Mouse (Mus musculus) right cerebral cortex, adult 18-20 months (tissue): ENCODE measurements around the gene Abcc4.

ENCODE experiments used
- DNase-seq: peaks from one replicate; pipeline ENCODE4 v3.0.0; 2022; ENCODE audit warnings: mixed read lengths

Gene Abcc4

GRCm38 (mm10) chr14:118705808-118706731 lies at the start of gene Abcc4:
Gene Abcc4, minus strand, starts transcription at chr14:118706219.
- DNase-seq: peak; percentile 69

- no peak for DNase-seq
Measured at GRCm38 (mm10) chr14:118751193-118751753, 45.3 kb upstream of the Abcc4 start.

GRCm38 (mm10) chr14:118750505-118751192 lies 44.6 kb upstream of the Abcc4 start:
- DNase-seq: peak; percentile 51

DNA sequence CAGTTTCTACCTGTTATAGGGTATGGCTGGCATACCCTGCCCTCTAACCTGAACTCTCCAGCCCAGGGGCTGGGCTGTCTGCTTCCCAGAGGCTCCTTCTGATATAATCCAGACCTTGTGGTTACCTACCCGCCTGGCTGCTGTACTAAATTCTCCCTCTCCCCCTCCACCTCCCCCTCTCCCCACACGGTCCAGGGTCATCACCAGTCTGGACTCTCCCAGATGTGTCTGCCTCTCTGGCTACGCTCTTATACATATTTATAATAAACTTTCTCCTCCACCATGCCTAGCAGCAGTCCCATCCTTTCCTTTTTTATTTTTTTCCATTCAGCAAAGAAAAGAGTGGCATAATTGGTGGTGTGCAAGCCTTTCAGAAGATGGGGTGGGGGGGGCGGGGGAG lies 43.7 kb upstream of the Abcc4 start:
- DNase-seq: no peak

- DNase-seq: no peak
Measured at GRCm38 (mm10) chr14:118749068-118749467, 43.0 kb upstream of the Abcc4 start.

- DNase-seq: no peak
Measured at GRCm38 (mm10) chr14:118742862-118743261, 36.8 kb upstream of the Abcc4 start.

DNA sequence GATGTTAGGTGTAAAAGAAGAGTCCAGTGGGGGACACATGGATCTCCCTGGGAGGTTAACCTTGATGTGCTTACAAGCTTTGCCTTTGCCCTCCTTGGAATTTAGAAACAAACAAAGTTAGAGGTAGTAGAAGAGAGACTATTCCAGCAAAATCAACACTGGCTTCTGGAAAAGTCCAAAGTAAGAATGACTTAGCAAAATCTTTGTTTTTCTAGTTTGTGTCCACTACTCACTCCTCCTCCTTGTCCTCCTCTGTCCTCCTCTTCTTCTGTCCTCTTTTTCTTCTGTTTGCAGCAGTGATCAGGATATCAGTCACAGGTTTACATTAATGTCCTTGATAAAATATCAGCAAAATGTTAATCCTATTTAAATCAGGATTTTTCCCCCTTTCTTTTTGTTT lies 35.8 kb upstream of the Abcc4 start:
- DNase-seq: no peak

DNA sequence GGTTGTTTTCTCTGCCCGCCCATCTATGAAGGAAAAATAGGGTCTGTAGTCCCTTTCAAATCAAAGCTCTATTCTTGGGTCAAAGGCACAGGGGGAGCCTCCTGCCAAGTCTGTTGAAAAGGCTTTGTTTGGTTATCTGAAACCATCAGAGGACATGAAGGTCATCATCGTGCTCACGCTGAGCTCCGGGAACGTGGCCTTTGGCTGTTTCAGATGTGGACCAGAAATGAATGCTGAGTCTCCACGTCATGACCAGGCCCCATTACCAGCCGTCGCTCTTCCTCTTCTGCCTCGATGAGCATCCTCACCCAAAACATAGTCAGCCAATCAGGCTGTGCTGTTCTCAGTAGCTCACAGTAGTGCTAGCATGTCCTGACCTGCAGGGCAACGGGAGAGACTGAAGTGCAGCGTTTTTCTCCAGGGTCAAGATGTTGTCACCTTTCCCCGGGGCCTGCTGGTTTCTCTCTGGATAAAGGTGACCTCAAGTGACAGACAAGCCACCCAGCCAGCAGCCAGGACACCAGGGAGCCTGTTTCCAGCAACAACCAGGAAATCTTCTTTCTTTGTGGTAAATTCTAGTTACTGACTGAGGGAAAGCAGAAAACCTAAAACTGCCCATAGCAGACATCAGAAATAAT lies 31.4 kb upstream of the Abcc4 start:
- no peak for DNase-seq

DNA sequence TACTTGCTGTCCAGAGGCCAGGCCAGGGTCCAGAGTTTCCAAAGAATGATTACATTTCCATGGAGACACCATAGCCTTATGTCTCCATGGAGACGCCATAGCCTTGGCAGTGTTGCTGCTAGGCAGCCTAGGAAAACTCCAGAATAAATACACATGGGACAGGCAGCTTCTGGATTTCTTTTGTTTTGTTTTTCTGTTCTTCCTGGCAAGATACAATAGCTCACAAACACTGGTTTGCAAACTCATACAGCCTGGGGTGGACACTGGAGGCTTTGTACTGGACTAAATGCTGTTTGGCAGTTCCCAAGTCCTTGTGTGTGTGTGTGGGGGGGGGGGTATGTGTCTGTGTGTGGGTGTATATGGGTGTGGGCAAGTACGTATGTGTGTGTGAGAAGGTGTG lies 29.1 kb upstream of the Abcc4 start:
- DNase-seq: no peak

DNA sequence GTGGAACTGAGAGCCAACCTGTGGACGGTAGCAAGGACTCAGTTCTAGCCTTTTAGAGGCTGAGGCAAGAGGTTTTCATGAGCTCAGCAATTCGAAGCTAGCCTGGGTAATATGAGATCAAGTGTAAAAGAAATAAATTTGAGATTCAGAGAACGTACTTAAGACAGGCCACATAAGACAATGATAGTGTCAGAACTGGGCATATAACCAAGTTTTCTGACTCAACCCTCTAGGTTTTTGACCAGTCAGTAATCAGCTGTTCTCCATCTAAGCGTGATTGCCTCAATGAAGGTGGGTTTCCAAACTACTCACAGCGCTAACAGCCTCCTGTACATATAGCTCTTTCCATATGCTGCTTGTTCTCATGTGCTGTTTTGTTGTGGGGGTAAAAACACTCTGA lies 27.1 kb upstream of the Abcc4 start:
- no peak for DNase-seq

DNA sequence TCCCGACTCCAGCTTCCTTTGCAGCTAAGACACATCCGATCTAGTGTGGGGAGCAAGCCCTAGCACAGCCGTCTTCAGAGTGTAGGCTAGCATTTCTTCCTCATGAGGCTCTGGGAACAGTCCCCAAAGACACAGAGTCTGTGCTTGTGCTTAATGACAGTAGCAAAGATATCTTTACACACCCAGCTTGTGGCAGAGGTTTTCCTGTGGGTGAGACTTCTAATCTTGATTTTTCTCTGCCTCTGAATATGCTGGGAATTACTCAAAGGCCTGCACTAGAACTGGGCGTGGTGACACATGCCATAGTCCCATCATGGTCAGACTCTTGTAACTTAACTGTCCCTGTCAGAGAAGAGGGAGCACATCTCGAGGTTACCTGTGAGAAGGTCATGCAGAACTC lies 24.6 kb upstream of the Abcc4 start:
- no peak for DNase-seq

DNA sequence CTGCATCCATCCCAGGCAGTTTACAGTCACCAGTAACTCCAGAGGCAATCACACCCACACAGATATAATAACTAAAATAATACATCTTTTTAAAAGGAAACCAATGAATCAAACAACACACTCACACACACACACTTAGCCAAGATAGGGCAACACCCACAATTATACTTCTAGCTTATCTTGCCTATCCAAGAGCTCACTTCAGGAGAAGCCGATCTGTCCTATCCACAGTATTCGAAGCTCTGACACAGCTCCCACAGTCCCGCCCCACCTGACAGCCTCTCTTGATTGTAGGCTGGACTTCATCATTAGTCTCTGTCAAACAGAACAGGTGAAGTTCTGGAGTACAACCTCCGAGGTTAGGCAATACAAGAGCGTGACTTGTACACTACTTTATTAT lies 19.4 kb upstream of the Abcc4 start:
- DNase-seq: no peak

DNA sequence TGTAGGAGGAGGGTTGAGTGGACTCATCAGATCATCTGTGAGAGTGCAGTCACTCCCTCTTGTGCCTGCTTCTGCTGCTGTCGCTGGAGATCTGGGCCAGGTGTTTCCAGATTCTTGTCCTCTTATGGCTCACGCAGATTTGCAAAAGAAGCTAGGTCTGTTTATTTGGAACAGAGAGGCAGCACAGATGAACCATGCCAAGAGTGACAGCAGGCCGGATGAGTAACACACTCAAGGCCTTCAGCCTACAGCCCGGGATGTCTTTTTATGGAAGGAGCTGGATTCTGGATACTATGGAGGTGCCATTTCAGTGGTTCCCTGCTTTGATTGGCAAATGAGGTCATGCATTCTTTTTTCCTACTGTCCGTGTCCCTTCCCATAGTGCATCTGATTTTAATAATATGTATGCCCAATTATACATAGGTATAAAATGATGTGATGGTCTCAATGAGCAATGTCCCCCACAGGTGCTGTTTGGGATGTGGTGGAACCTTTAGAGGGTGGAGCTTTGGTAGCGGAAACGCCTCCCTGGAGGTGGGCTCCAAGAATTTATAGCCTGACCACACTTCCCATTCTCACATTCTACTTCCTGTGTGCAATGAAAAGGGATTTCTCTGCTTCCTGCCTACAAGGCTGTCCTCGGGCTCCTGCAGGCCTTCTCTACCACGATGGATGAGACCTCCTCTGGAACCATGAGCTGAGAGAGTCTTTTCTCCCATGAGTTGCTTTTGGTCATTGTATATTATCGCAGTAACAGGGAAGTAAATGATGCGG lies 18.1 kb upstream of the Abcc4 start:
- DNase-seq: peak; percentile 47

DNA sequence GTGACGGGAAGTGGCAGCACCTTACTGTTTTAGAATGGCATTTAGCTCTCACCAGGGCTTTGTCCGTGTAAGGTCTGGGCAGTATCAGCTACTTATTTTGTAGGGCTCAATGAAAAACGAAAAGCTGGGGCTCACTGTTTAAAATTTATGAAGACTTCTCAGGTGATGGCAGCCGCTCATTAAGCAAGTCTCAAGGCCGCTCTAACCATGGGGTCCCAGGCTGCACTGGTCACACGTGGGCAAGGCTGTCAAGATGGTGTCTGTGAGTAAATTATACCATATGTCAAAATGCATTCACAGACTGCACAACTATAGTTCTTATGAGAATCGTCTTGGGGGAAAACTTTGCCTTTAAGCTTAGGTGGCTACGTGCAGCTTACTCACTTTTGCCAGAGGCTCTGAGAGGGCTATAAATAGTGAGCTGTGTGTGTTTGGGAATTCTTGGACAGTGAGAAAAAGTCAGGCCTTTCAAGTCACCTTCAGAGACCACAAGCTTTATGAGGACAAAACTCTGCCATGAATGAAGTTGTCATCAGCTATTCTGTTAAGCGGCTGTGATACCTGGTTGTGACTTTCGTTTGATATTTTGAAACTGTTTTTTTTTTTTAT lies 13.7 kb upstream of the Abcc4 start:
- no peak for DNase-seq

DNA sequence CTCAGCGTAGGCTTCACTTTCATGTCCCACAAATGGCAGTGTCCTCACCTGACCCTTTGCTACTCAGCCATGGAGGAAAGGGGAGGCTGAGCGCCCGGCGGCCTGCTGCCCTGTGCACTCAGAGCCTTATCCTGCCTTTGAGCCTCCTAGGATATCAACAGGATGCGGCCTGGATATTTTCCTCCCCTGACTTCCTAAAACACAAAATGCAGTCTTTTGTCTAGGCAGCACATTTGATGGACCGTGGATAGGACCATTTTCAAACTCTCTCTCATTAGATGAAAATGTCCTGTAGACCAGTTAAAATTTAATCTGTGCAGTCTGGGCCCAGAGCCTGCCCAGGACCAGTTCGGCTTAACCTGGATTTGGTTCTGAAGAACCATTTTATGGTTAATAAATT lies 12.6 kb upstream of the Abcc4 start:
- DNase-seq: no peak

DNA sequence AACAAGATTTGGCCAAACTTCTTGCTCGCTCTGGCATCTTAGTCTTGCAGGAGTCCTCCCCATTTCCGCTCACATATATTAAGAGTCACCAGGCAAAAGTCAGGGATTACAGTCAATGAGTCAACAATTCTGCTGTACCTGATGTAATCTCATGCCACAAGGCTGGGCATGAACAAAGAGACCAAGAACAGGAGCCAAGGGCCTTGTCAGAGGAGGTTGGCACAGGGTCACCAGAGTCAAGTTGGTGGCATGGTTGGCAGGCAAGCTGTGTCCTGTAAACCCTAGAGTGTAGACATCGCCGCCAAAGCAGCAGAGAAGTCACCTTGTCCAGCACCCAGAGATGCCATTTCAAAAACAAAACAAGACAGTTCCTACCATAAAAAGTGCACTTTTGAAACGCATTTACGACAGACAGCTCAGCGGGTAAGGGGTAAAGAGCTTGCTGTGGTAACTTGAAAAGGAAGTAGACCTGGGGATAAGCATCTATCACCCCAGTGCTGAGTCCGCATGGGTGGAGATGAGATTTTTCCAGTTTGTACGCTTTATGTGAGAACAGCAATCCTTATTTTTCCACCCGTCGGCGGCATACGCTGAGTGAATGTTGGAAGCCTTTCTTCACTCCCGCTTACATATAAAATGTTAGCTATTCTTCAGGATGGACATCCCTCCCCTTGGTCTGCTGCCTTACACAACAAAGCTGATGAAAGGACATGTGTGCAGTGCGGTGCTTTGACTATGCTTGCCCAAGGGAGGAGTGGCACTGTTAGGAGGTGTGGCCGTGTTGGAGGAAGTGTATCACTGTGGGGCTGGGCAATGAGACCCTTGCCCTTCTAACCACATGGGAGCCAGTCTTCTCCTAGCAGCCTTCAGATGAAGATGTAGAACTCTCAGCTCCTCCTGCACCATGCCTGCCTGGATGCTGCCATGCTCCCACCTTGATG lies 10.6 kb upstream of the Abcc4 start:
- no peak for DNase-seq

GRCm38 (mm10) chr14:118714720-118715119 lies 8.7 kb upstream of the Abcc4 start:
- DNase-seq: no peak

- DNase-seq: no peak
Measured at GRCm38 (mm10) chr14:118714320-118714719, 8.3 kb upstream of the Abcc4 start.

GRCm38 (mm10) chr14:118713869-118714268 lies 7.8 kb upstream of the Abcc4 start:
- DNase-seq: no peak

- no peak for DNase-seq
Measured at GRCm38 (mm10) chr14:118713408-118713807, 7.4 kb upstream of the Abcc4 start.

DNA sequence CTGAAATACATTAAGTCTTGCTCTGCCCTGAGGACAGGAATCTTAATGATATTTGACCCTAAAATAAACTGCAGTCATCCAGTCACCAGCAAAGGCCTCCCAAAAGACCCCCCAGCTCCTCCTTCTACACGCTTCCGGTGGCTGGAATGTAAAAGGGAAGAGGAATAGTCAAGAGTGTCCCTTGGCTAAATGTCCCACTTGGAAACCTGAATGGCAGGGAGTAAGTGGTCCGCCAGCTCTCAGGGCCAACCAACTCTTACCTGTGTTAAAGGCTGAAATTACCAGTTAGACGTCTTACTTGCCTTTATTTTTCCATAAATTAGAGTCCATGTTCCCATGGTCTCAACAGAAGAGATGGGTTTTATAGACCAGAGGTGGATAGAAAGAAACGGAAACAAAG lies 6.9 kb upstream of the Abcc4 start:
- DNase-seq: no peak
